Mouse (Mus musculus) hindbrain, embryonic 16.5 days (tissue): ENCODE data around the gene Eif1. TPM values are rescaled to one million over a fixed set of nuclear protein-coding genes. Genes with fewer than 3 reads are reported as not detected.
"Not testable (repeated sequence)": the region's sequence is repeated elsewhere in the genome, so short reads cannot be mapped to it uniquely, and the experiment has no call there.

Source experiments
- ATAC-seq: fragments of 200-750 bp; cut with Nextera tagmentation; 2 replicates; pipeline ENCODE4 v1.8.0; 2017; ENCODE audit warnings: moderate TSS enrichment, moderate library complexity
- H3K27ac ChIP-seq: fragments of 300-500 bp; sonication (generic); 2 replicates; pipeline ENCODE4 v1.5.1; 2014; ENCODE audit warnings: low read depth, mild to moderate bottlenecking, control low read depth, low read length, moderate library complexity
- H3K27me3 ChIP-seq: fragments of 300-500 bp; sonication (generic); replicated peaks from 2 replicates; pipeline ENCODE4 v1.6.1; 2014; ENCODE audit warnings: low read length; ENCODE audit not compliant: control insufficient read depth, insufficient read depth
- H3K36me3 ChIP-seq: fragments of 300-500 bp; sonication (generic); 2 replicates; pipeline ENCODE4 v1.6.1; 2014; ENCODE audit warnings: mild to moderate bottlenecking, low read length, moderate library complexity, mixed read lengths; ENCODE audit not compliant: control insufficient read depth, insufficient read depth
- H3K4me1 ChIP-seq: fragments of 300-500 bp; sonication (generic); 2 replicates; pipeline ENCODE4 v1.6.1; 2014; ENCODE audit warnings: low read depth, low read length; ENCODE audit not compliant: control insufficient read depth, insufficient read depth
- H3K4me2 ChIP-seq: fragments of 300-500 bp; sonication (generic); 2 replicates; pipeline ENCODE4 v1.6.1; 2014; ENCODE audit warnings: mild to moderate bottlenecking, low read length, control low read depth, moderate library complexity
- H3K4me3 ChIP-seq: fragments of 300-500 bp; sonication (generic); 2 replicates; pipeline ENCODE4 v1.5.1; 2014; ENCODE audit warnings: mild to moderate bottlenecking, low read length, control low read depth, moderate library complexity
- H3K9ac ChIP-seq: fragments of 300-500 bp; sonication (generic); 2 replicates; pipeline ENCODE4 v1.6.1; 2014; ENCODE audit warnings: low read depth, mild to moderate bottlenecking, control low read depth, low read length, moderate library complexity
- H3K9me3 ChIP-seq: fragments of 300-500 bp; sonication (generic); 2 replicates; pipeline ENCODE4 v1.6.1; 2014; ENCODE audit warnings: mild to moderate bottlenecking, low read length, moderate library complexity; ENCODE audit not compliant: control insufficient read depth
- whole genome bisulfite sequencing: fragments of 180-500 bp; shearing (Covaris S2); extraction: QIAGEN DNeasy Blood & Tissue Kit; methylation state at CpG from one replicate; pipeline ENCODE4 v1.1.7; 2014; 5-methylcytosine and 5-hydroxymethylcytosine counted together
- polyA plus RNA-seq: library from polyadenylated mRNA; unstranded; fragments of >200 nt; fragmentation: Nextera tagmentation; extraction: Ambion mirVana; gene quantifications from 2 replicates; pipeline ENCODE4 v1.2.1, GENCODE M21; 2015

Gene Eif1
- polyA plus RNA-seq, 1 experiment from 2014 or later, result 1,248 TPM

DNA sequence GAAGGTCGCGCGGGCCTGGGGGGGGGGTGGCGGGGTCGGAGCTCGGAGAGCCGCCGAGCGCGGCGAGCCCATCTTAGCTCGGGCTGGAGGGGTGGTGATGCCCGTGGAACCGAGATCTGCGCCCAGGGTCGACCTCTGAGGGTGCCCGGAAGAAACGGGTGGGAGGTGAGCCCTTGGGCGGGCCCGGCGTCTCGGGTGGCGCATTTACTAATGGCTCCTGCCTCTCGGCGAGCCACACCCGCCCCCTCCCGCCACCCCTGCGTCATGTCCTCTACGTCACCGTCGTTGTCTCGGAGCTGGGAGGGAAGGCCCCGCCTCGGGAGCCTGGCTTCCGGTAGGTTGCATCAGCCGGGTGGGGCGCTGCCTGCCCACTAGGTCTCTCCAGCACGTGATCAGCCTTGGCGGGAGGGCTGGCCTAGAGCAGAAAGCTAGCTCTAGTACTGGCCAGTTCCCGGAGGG, 516 bp downstream of the Eif1 start:
- peaks cover 12% of the 10 kb centered on the region for H3K36me3 ChIP-seq
- ATAC-seq, result peak; percentile 84
- peak overlapping the region; percentile 99 for H3K27ac ChIP-seq
- 0% methylated on average over 31 of the region's 40 CpGs for WGBS
- H3K4me2 ChIP-seq, result peak overlapping the region; percentile 79
- peaks cover 8% of the 10 kb centered on the region for H3K4me1 ChIP-seq
- H3K27me3 ChIP-seq, result no peaks in the 10 kb centered on the region
- H3K9me3 ChIP-seq, result no peaks in the 10 kb centered on the region
- H3K9ac ChIP-seq, result peak overlapping the region; percentile 97
- H3K4me3 ChIP-seq, result peak overlapping the region; percentile 81

DNA sequence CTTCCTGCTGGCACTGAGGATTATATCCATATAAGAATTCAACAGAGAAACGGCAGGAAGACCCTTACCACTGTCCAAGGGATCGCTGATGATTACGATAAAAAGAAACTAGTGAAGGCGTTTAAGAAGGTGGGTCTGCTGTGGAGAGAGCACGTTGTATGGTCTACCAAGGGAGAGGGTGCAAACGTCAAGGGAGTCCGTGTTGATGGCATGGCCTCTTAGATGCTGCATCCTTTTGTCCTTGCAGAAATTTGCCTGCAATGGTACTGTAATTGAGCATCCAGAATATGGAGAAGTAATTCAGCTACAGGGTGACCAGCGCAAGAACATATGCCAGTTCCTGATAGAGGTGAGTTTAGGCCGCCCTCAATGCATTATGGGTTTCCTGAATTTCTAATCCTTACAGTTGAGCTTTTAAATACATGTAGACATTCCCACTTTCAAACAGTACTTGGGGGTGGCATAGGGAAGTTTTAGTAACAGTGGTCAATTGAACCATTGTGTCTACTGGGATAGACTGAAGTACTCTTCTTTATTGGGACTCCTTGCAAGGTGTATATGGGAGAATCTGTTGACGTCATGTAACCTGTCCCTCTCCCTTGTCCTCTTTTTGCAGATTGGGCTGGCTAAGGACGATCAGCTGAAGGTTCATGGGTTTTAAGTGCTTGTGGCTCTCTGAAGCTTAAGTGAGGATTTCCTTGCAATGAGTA, 1.2 kb downstream of the Eif1 start:
- not testable (repeated sequence) for H3K27me3 ChIP-seq, ATAC-seq, H3K9me3 ChIP-seq, H3K4me1 ChIP-seq
- Histone ChIP-seq H3K27ac (peak overlapping the region; percentile 99), H3K4me2 (peak overlapping the region; percentile 79), H3K9ac (peak overlapping the region; percentile 97), H3K4me3 (peak overlapping the region; percentile 81), H3K36me3 (peaks cover 12% of the 10 kb centered on the region)
- 24% methylated on average over 11 of the region's 11 CpGs for WGBS

DNA sequence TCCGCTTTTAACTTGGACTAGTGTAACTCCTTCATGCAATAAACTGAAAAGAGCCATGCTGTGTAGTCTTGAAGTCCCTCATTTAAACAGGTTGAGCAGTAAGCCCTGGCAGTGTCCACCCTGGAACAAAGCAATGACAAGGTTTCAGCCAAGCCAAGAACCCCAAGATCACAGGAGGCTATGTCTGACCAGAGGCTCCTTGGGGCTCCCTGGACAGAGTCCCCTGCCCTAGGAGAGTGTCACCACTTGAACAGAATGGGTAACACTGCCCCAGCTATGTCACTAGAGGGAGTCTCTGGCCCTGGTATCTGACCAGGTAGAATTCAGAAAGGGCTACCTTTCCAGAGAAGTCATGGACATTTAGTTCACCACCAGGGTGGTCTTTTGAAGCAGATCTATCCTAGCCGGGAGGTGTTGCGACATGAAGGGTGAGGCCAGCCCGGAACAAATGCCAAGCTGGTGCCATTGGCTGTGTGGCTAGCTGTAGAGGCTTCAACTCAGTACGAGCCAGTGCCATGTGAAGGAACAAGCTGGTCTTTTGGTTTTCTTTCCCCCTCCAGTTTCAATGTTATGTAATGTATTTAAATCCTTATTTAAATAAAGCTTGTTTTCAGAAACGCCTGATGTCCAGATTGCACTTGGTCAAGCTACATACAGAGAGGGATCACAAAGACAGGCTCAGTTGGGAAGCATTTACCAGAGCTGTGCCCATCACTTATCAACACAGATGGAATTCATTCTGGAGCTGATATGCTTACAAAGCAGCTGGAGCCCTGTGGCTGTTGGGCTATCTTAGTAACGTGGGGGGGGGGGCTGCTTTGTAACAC, 2.0 kb downstream of the Eif1 start:
- H3K4me3 ChIP-seq, H3K4me2 ChIP-seq, H3K9ac ChIP-seq, ATAC-seq, H3K9me3 ChIP-seq, H3K4me1 ChIP-seq, H3K27ac ChIP-seq, H3K27me3 ChIP-seq: not testable (repeated sequence)
- H3K36me3 ChIP-seq, result peaks cover 12% of the 10 kb centered on the region
- 75% methylated on average over 7 of the region's 7 CpGs for WGBS

DNA sequence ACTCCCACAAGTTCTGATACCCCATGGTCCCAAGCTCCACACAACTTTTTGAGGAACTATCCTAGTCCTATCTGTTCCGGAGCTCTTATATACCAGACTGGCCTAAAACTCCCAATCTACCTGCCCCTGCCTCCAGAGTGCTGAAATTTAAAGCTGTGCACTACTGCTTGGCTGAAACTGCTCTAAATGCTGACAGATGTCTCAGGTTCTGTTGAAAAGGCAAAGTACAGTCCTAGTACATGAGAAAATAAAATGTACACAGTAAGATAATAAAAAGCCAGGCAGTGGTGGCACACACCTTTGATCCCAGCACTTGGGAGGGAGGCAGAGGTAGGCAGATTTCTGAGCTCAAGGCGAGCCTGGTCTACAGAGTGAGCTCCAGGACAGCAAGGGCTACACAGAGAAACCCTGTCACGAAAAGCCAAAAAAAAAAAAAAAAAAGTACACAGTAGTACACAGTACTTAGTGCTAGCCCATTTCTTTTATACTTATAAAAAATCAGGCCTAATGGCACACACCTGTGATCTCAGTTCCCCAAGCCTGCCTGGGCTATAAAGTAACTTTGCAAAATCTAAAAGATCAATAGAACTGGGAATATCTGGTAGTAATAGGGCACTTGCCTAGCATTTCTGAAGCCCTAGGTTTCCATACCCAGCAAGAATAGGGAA, 3.0 kb downstream of the Eif1 start:
- H3K9me3 ChIP-seq, result no peaks in the 10 kb centered on the region
- H3K4me2 ChIP-seq, result no peak overlapping the region
- WGBS, result 75% methylated on average over 3 of the region's 3 CpGs
- ATAC-seq, result no peak
- H3K27ac ChIP-seq, result no peak overlapping the region
- no peak overlapping the region for H3K4me3 ChIP-seq
- H3K36me3 ChIP-seq, result peaks cover 12% of the 10 kb centered on the region
- peaks cover 12% of the 10 kb centered on the region for H3K4me1 ChIP-seq
- no peaks in the 10 kb centered on the region for H3K27me3 ChIP-seq
- H3K9ac ChIP-seq, result no peak overlapping the region

DNA sequence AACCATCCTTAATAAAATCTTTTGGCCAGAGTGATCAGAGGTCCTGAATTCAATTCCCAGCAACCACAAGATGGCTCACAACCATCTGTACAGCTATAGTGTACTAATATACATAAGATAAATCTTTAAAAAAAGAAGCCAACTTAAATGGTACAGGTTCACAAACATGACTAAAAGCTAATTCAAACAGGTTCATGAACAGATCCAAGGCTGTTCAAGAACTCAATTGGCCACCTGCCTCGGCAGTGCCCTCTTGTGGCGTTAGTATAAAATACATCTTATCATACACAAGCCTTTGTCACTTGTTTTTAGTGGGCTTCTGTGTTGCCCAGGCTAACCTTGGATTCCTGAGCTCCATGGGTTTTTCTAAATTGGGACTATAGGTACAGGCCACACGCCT, 3.9 kb downstream of the Eif1 start:
- WGBS, result 19% methylated on average over 3 of the region's 3 CpGs
- Histone ChIP-seq H3K4me1 (peaks cover 12% of the 10 kb centered on the region), H3K4me3 (no peak overlapping the region), H3K4me2 (no peak overlapping the region), H3K9ac (no peak overlapping the region), H3K27ac (no peak overlapping the region), H3K27me3 (no peaks in the 10 kb centered on the region), H3K36me3 (peaks cover 12% of the 10 kb centered on the region), H3K9me3 (no peaks in the 10 kb centered on the region)
- ATAC-seq, result no peak

DNA sequence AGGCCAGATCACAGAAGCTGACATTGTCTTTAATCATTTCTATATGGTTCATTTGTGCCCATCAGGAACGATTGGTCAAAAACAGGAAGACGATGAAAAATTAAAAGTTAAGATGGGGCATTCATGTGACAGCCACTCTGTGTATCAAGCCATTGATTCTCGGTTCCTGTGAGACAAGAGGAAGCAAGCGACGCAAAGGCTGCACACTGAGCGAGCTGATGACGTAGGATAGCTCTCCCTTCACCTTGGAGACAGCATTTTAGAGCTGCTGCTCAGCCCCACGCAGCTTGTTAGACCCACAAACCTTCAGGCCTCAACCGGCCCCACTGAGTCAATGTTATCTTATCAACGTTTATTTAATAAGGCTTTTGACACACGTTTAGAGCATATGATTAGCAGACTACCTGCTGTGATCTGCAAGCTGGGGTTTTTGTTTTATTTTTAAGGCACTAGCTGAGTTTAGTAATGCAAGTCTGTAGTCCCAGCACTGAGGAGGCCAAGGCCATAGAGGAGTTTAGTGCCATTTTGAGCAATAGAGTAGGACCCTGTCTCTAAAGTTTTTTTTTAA, 5.5 kb downstream of the Eif1 start:
- 32% methylated on average over 11 of the region's 11 CpGs for WGBS

DNA sequence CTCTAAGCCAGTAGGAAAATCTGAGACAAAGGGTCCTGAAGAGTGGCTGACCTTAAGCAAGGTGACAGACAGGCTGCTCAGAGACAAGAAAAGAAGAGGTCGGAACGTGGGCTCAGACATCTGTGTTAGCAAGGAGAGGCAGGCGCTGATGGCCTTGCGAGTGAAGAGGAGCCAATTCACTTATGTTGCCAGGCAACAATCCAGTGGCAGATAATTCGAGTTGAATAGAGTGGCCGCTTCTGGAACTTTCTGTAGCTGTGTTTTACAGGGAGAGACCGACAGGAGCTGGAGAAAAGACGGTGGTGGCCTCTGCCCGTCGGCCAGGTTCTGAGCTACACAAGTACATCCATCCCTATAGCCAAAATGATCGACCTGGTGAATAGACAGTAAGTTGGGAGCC, 7.6 kb downstream of the Eif1 start:
- Histone ChIP-seq H3K9me3 (no peaks in the 10 kb centered on the region), H3K27ac (no peak overlapping the region), H3K36me3 (peaks cover 3% of the 10 kb centered on the region; the same call in 1 of the 2 replicates), H3K4me1 (peaks cover 15% of the 10 kb centered on the region), H3K4me3 (no peak overlapping the region), H3K9ac (no peak overlapping the region), H3K4me2 (no peak overlapping the region), H3K27me3 (no peaks in the 10 kb centered on the region)
- no peak for ATAC-seq
- 33% methylated on average over 11 of the region's 11 CpGs for WGBS

More for the DNA sequence above, 5.5 kb downstream of the Eif1 start:
- H3K27me3 ChIP-seq, result no peaks in the 10 kb centered on the region
- no peak overlapping the region for H3K4me3 ChIP-seq
- H3K9me3 ChIP-seq, result no peaks in the 10 kb centered on the region
- no peak for ATAC-seq
- no peak overlapping the region for H3K27ac ChIP-seq
- H3K4me1 ChIP-seq, result peaks cover 15% of the 10 kb centered on the region
- H3K4me2 ChIP-seq, result no peak overlapping the region
- H3K36me3 ChIP-seq, result peaks cover 12% of the 10 kb centered on the region
- H3K9ac ChIP-seq, result no peak overlapping the region

DNA sequence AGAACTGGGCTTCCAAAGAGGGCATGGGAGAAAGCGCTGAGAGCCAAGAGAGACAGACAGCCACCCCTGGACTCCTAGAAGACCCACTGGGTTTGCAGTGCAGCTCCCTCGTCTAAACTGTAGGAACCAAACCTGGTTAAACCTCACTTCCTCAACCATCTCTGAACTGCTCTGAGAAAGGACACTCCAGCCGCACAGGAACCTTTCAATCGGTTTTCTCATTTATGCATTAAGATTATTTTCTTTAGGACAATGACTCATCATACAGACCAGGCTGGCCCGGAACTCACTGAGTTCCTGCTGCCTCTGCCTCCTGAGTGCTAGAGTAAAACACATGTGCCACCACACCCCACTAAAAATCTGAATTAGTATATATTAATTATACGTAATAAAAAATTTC, 8.1 kb downstream of the Eif1 start:
- Histone ChIP-seq H3K9ac (no peak overlapping the region), H3K9me3 (no peaks in the 10 kb centered on the region), H3K4me2 (no peak overlapping the region), H3K27ac (no peak overlapping the region), H3K36me3 (no peaks in the 10 kb centered on the region), H3K4me3 (no peak overlapping the region), H3K27me3 (no peaks in the 10 kb centered on the region), H3K4me1 (peaks cover 20% of the 10 kb centered on the region)
- ATAC-seq, result no peak
- 88% methylated on average over 6 of the region's 6 CpGs for WGBS
